In the genomic region with DNA sequence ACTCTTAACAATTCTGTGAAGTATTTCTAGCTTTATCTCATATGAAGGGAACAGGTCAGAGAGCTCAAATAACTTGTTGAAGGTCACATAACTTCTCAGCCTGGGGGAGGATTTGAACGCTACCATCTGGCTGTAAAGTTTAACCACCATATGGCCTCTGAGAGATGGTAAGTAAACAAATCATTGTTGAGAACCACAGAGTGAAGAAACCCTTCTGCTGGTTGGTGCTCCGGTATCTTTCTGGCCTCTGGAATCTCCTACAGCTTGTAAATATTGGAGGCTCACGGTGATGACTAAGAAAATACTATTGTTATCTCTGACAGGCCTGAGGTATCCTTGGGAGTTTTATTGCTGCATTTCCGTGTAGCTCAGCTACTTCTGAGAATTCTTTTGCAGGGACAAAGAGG, we compare ENCODE assay signal across 9 mouse cellular contexts.
DNase-seq lines count a peak whose midpoint lies in the region; ATAC-seq and TF ChIP-seq lines count a peak whose summit lies in the region.
"Had no signal": no experiment of that assay in that cellular context is flagged by ENCODE, and none has a peak within 500 bp of the region (broad histone marks: within the 10 kb centered on the region; RNA-seq: fewer than 3 reads in every experiment).

No protein-coding gene starts in this region.

- H3K9me3 ChIP-seq in lung, embryonic 14.5 days (ENCODE audit: low read depth, low read length): no peaks in the 10 kb centered on the region
- no peaks in the 10 kb centered on the region for H3K9me3 ChIP-seq in heart, embryonic 16.5 days (replicated peaks; ENCODE audit: control insufficient read depth, low read length)
- H3K9me3 ChIP-seq: neural tube, embryonic 12.5 days had no signal

- WGBS in lung, embryonic 14.5 days: 5% methylated on average over 4 of the region's 4 CpGs
- WGBS in heart, embryonic 16.5 days: 11% methylated on average over 4 of the region's 4 CpGs

- H3K4me3 ChIP-seq in lung, embryonic 14.5 days (ENCODE audit: low read depth, low read length): no peak overlapping the region
- H3K4me3 ChIP-seq in heart, embryonic 16.5 days (ENCODE audit: low read length): no peak overlapping the region
- H3K4me3 ChIP-seq: neural tube, embryonic 12.5 days had no signal

- no peaks in the 10 kb centered on the region for H3K36me3 ChIP-seq in lung, embryonic 14.5 days (ENCODE audit: insufficient read depth)
- no peaks in the 10 kb centered on the region for H3K36me3 ChIP-seq in heart, embryonic 16.5 days (ENCODE audit: control insufficient read depth, insufficient read depth)
- H3K36me3 ChIP-seq: neural tube, embryonic 12.5 days had no signal

- H3K9ac ChIP-seq in lung, embryonic 14.5 days: no peak overlapping the region
- no peak overlapping the region for H3K9ac ChIP-seq in heart, embryonic 16.5 days (ENCODE audit: low read length)
- H3K9ac ChIP-seq: neural tube, embryonic 12.5 days had no signal

- 0 out of 2 replicates have a peak, but pooled peaks cover 7% of the 10 kb centered on the region for H3K4me1 ChIP-seq in lung, embryonic 14.5 days (ENCODE audit: insufficient read depth)
- H3K4me1 ChIP-seq in heart, embryonic 16.5 days (ENCODE audit: control insufficient read depth, insufficient read depth, low read length): peaks cover 16% of the 10 kb centered on the region
- H3K4me1 ChIP-seq: neural tube, embryonic 12.5 days had no signal

- peak; percentile 67 for DNase-seq in lung, embryonic 14.5 days
- DNase-seq in lung, postnatal 10 days: no peak
- DNase-seq in embryo, embryonic 11 days: peak; percentile 34
- peak; percentile 79 for DNase-seq in mesoderm, embryonic 11.5 days (ENCODE audit: low read depth, low spot score)
- no peak for DNase-seq in urinary bladder, postnatal 14 days (ENCODE audit: low spot score)
- no peak for DNase-seq in gastrocnemius, adult 18-20 months (ENCODE audit: low spot score)
- DNase-seq in cerebellum, adult 18-20 months: no peak

- peak overlapping the region; percentile 47; the same call in 1 of the 2 replicates for H3K27ac ChIP-seq in lung, embryonic 14.5 days (ENCODE audit: low read depth)
- H3K27ac ChIP-seq in heart, embryonic 16.5 days (ENCODE audit: low read length): peak overlapping the region; percentile 81
- H3K27ac ChIP-seq: neural tube, embryonic 12.5 days had no signal

- no peak overlapping the region for H3K4me2 ChIP-seq in lung, embryonic 14.5 days
- H3K4me2 ChIP-seq in heart, embryonic 16.5 days (ENCODE audit: low read depth, low read length): no peak overlapping the region
- H3K4me2 ChIP-seq: neural tube, embryonic 12.5 days had no signal

- TF ChIP-seq CTCF in lung, embryonic 14.5 days (IDR thresholded peaks at IDR 0.05; ENCODE audit: low read depth): no peak

- no peaks in the 10 kb centered on the region for H3K27me3 ChIP-seq in lung, embryonic 14.5 days (ENCODE audit: insufficient read depth, low read length)
- no peaks in the 10 kb centered on the region for H3K27me3 ChIP-seq in heart, embryonic 16.5 days (ENCODE audit: control insufficient read depth, insufficient read depth, low read length)
- H3K27me3 ChIP-seq: neural tube, embryonic 12.5 days had no signal

- ATAC-seq in lung, embryonic 14.5 days (ENCODE audit: insufficient read depth): peak; percentile 43
- peak; percentile 41; the same call in 1 of the 2 replicates for ATAC-seq in heart, embryonic 16.5 days (replicated peaks; ENCODE audit: extremely low read depth, insufficient read depth, low FRiP score)

Comparison
In these comparisons a context has a peak if more than half of its experiments do, and no peak if none do; other contexts are left out.
1. DNase-seq: peak in lung, embryonic 14.5 days (single experiment), embryo, embryonic 11 days (single experiment) and mesoderm, embryonic 11.5 days (single experiment); none in lung, postnatal 10 days (single experiment), urinary bladder, postnatal 14 days (single experiment), gastrocnemius, adult 18-20 months (single experiment) and cerebellum, adult 18-20 months (0 of 2).